Mouse (Mus musculus): ENCODE data around the gene Rab40c.

- TF ChIP-seq E2F4 (IDR thresholded peaks at IDR 0.05; ENCODE audit: insufficient read depth) (no peak), POLR2A (IDR thresholded peaks at IDR 0.05; ENCODE audit: insufficient read length, low read depth) (no peak), SRF (IDR thresholded peaks at IDR 0.05; ENCODE audit: control insufficient read depth, insufficient read length, low read depth) (no peak), POLR2AphosphoS2 (IDR thresholded peaks at IDR 0.05; ENCODE audit: insufficient read length, low read depth) (no peak), USF1 (IDR thresholded peaks at IDR 0.05; ENCODE audit: low read depth) (no peak), MYOD1 (IDR thresholded peaks at IDR 0.05; ENCODE audit: control insufficient read depth in 1 of 3, insufficient read length in 2 of 3, low read depth in 2 of 3) (no peak), CEBPB (IDR thresholded peaks at IDR 0.05; ENCODE audit: insufficient read depth, poor library complexity, severe bottlenecking) (no peak), MAX (IDR thresholded peaks at IDR 0.05; ENCODE audit: low read depth) (no peak), TCF12 (IDR thresholded peaks at IDR 0.05; ENCODE audit: insufficient read depth, poor library complexity, severe bottlenecking) (no peak)
Measured at GRCm38 (mm10) chr17:25953161-25953560, 33.6 kb upstream of the Rab40c start.
